Mouse (Mus musculus) liver, postnatal 0 days (tissue): Measurements from ENCODE around the gene Pde4b. TPM values are rescaled to one million over a fixed set of nuclear protein-coding genes. Genes with fewer than 3 reads are reported as not detected.

ENCODE experiments used
- ATAC-seq: fragments of 200-750 bp; cut with Nextera tagmentation; 2 replicates; pipeline ENCODE4 v1.8.0; 2017; ENCODE audit warnings: mild to moderate bottlenecking, moderate library complexity
- DNase-seq: peaks from one replicate; pipeline ENCODE4 v3.0.0-alpha.2; 2016
- H3K27ac ChIP-seq: fragments of 300-500 bp; sonication (generic); 2 replicates; pipeline ENCODE4 v1.5.1; 2014; ENCODE audit warnings: antibody characterized with exemption, moderate library complexity, mild to moderate bottlenecking, low read depth
- H3K27me3 ChIP-seq: fragments of 300-500 bp; sonication (generic); 2 replicates; pipeline ENCODE4 v1.6.1; 2014; ENCODE audit warnings: low read length, control low read depth, mixed read lengths; ENCODE audit not compliant: insufficient read depth
- H3K36me3 ChIP-seq: fragments of 300-500 bp; sonication (generic); replicated peaks from 2 replicates; pipeline ENCODE4 v1.6.1; 2014; ENCODE audit warnings: mild to moderate bottlenecking, control low read depth, low read length, moderate library complexity, mixed read lengths; ENCODE audit not compliant: insufficient read depth
- H3K4me1 ChIP-seq: fragments of 300-500 bp; sonication (generic); 2 replicates; pipeline ENCODE4 v1.6.1; 2014; ENCODE audit warnings: antibody characterized with exemption, mild to moderate bottlenecking, control low read depth; ENCODE audit not compliant: insufficient read depth
- H3K4me2 ChIP-seq: fragments of 300-500 bp; sonication (generic); 2 replicates; pipeline ENCODE4 v1.6.1; 2014; ENCODE audit warnings: low read depth, mild to moderate bottlenecking, low read length, moderate library complexity, mixed read lengths
- H3K4me3 ChIP-seq: fragments of 300-500 bp; sonication (generic); 2 replicates; pipeline ENCODE4 v1.5.1; 2014; ENCODE audit warnings: low read depth, low read length
- H3K9ac ChIP-seq: fragments of 300-500 bp; sonication (generic); replicated peaks from 2 replicates; pipeline ENCODE4 v1.6.1; 2014; ENCODE audit warnings: mild to moderate bottlenecking, moderate library complexity
- H3K9me3 ChIP-seq: fragments of 300-500 bp; sonication (generic); 2 replicates; pipeline ENCODE4 v1.6.1; 2016; ENCODE audit warnings: mild to moderate bottlenecking, control low read depth, low read length, mixed read lengths
- CTCF ChIP-seq: sonication (generic); IDR thresholded peaks from 2 replicates; pipeline ENCODE4 v1.5.1; 2016; ENCODE audit warnings: antibody characterized with exemption, low read depth
- EP300 ChIP-seq: IDR thresholded peaks from 2 replicates; pipeline ENCODE4 v1.6.1; 2016; ENCODE audit warnings: antibody characterized with exemption, low read depth, mild to moderate bottlenecking
- WGBS: fragments of 180-500 bp; shearing (Covaris S2); extraction: QIAGEN DNeasy Blood & Tissue Kit; methylation state at CpG from one replicate; pipeline ENCODE4 v1.1.7; 2014; ENCODE audit not compliant: insufficient replicate concordance; 5-methylcytosine and 5-hydroxymethylcytosine counted together
- polyA plus RNA-seq: library from polyadenylated mRNA; unstranded; fragments of >200 nt; fragmentation: Nextera tagmentation; extraction: Ambion mirVana; gene quantifications from 2 replicates; pipeline ENCODE4 v1.2.1, GENCODE M21; 2015

Pde4b gene
- polyA plus RNA-seq, 1 experiment from 2014 or later, result 3.7 TPM

DNA sequence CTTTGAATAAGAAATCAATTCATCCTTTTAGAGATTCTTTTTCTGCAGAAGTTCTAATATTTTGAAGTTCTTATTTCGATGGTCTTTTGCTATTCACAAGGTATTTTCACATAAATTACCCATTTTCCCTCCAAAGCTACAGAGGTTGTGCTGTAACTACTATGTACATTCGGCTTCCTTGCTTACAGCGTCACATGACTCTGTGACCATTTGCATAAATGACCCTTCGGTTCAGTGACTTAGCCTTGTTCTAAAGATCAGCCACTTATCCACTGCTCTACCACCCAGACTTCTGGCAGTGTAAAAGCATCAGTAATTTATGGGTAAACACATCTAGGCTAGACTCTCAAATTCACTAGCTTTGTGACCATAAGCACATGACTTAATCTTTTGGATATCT lies 327.3 kb downstream of the Pde4b start:
- no peak overlapping the region for H3K9ac ChIP-seq
- H3K9me3 ChIP-seq, result no peaks in the 10 kb centered on the region
- no peak for DNase-seq
- no peaks in the 10 kb centered on the region for H3K4me1 ChIP-seq
- H3K27me3 ChIP-seq, result no peaks in the 10 kb centered on the region
- 70% methylated on average over 4 of the region's 4 CpGs for WGBS
- H3K27ac ChIP-seq, result no peak overlapping the region
- H3K4me2 ChIP-seq, result no peak overlapping the region
- TF ChIP-seq CTCF, result no peak
- TF ChIP-seq EP300, result no peak
- H3K36me3 ChIP-seq, result no peaks in the 10 kb centered on the region
- no peak for ATAC-seq
- H3K4me3 ChIP-seq, result no peak overlapping the region

DNA sequence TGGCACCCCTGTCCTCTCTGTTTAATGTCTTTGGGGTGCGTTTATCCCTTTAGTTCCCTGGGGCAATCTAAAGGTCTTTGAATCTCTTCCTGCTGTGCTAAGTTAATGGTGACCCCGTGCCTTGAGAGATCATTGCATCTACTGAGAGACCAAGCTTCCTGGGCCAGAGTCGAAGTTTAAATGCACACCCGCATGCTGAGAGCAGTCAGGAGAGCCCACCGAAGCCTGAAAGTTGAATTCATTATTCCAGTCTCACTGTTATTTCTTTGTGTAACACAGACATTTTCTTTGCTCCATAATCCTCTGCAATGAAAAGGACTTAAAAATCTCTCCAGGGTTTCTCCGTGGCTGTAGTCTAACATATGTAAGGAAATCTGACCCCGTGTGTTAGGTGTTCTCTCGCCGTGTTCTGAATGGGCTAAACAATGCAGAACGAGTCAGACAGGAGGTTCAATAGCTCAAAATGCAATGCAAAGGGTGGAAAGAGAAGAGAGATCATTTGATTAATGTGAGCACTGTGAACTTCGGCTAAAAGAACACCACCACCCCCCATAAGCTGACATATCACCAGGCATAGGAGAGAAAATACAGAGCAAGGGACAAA lies 333.6 kb downstream of the Pde4b start:
- Histone ChIP-seq H3K36me3 (no peaks in the 10 kb centered on the region), H3K9me3 (no peaks in the 10 kb centered on the region), H3K4me2 (no peak overlapping the region), H3K27ac (no peak overlapping the region), H3K4me3 (no peak overlapping the region), H3K27me3 (no peaks in the 10 kb centered on the region), H3K4me1 (no peaks in the 10 kb centered on the region), H3K9ac (no peak overlapping the region)
- TF ChIP-seq EP300 (no peak), CTCF (no peak)
- no peak for DNase-seq
- WGBS, result 73% methylated on average over 11 of the region's 11 CpGs
- ATAC-seq, result no peak

DNA sequence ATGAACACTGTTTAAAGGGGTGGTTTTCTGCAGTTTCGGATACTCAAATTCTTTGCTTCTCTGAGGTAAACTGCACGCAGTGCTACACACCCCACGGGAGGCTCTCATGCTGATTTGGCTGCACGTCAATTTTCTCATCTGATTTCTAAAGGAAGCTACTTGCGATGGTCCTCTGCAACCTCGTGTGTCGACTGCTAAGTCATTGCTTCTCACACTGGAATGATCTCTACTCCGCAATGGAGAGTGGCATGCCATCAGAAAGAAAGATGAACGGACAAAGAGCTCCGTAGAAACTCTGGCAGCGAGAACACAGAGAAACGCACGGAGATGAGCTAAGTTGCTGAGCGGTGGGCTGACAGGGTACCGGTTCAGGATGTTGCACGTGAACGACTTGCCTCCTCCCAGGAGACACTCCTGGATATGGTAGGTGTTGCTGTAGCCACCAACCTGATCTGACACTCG lies 334.1 kb downstream of the Pde4b start:
- WGBS, result 80% methylated on average over 18 of the region's 18 CpGs
- TF ChIP-seq CTCF, result no peak
- TF ChIP-seq EP300, result no peak
- Histone ChIP-seq H3K9ac (no peak overlapping the region), H3K4me3 (no peak overlapping the region), H3K27ac (no peak overlapping the region), H3K36me3 (no peaks in the 10 kb centered on the region), H3K4me1 (no peaks in the 10 kb centered on the region), H3K4me2 (no peak overlapping the region), H3K9me3 (no peaks in the 10 kb centered on the region), H3K27me3 (no peaks in the 10 kb centered on the region)
- ATAC-seq (no peak), DNase-seq (no peak)

DNA sequence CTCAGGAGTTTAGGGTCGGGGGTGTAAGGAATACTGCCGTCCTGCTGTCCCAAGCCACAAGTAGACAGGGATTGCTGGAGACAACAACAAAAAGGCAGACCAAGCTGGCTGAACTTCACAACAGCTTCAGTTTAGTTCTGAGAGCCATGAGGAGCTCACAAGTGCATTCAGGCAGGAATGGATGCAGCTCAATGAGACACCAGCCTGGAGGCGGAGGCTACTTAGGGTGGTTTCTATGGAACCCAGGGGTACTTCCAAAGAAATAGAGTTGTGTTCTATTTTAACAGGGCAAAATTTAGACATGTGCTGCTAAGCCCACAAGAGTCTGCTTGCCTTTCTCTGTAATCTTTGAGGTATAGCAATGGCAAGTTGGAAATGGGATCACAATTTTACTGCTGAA lies 336.8 kb downstream of the Pde4b start:
- WGBS, result 83% methylated on average over 3 of the region's 3 CpGs
- Histone ChIP-seq H3K4me1 (no peaks in the 10 kb centered on the region), H3K27ac (no peak overlapping the region), H3K4me3 (no peak overlapping the region), H3K4me2 (no peak overlapping the region), H3K36me3 (no peaks in the 10 kb centered on the region), H3K9ac (no peak overlapping the region), H3K9me3 (no peaks in the 10 kb centered on the region), H3K27me3 (no peaks in the 10 kb centered on the region)
- ATAC-seq (no peak), DNase-seq (no peak)
- no peak for TF ChIP-seq EP300

DNA sequence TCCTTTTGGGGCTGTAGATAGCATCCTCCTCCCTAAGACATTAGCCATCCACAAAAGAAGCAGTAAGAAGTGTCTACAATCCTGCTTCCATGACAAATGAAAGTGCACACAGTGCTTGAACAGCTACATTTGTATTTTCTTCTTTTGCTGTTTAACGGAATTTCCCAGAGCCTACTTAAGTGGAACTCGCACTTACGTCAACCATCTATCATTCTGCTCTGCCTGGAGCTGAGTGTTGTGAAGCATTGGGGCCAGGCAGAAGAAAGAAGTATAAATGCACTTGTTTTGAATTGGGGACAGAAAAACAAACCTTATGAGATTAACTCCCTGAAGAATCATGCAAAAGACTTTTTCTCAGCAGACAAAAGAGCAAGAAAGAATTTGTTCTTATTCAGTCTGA lies 338.1 kb downstream of the Pde4b start:
- Histone ChIP-seq H3K27ac (no peak overlapping the region), H3K4me2 (no peak overlapping the region), H3K4me3 (no peak overlapping the region), H3K27me3 (no peaks in the 10 kb centered on the region), H3K36me3 (no peaks in the 10 kb centered on the region), H3K9me3 (no peaks in the 10 kb centered on the region), H3K4me1 (no peaks in the 10 kb centered on the region), H3K9ac (no peak overlapping the region)
- no peak for TF ChIP-seq CTCF
- TF ChIP-seq EP300, result no peak
- no peak for DNase-seq
- 75% methylated on average over 3 of the region's 3 CpGs for WGBS
- no peak for ATAC-seq

DNA sequence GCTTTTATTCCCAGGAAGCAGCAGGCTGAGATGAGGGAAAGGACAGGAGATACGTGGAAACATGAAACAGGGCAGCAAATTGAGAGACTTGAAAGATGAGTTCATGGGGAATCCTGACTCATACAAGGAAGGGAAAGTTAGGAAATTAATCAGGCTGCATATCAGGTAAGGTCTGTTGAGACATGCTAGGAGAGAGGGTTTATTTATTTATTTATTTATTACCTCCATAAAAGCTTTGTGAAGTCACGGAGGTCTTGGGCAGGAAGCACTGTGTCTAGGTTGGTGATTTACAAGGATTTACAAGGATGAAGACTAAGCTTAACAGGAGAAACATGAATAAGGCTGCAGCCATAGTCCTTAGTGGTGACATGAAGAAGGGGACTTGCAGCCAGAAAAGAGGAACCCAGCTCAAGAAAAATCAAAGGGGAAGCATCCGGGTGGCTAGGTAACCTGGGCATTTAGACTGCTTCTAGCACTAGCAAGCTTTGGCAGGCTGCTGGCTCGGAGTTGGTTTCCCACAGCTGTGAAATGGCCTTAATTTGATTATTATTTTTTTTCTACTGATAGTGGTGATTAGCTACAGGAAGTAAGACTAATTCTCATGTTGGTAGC lies 342.5 kb downstream of the Pde4b start:
- ATAC-seq (no peak), DNase-seq (no peak)
- Histone ChIP-seq H3K4me1 (no peaks in the 10 kb centered on the region), H3K9ac (no peak overlapping the region), H3K9me3 (no peaks in the 10 kb centered on the region), H3K27ac (no peak overlapping the region), H3K4me3 (no peak overlapping the region), H3K36me3 (no peaks in the 10 kb centered on the region), H3K27me3 (no peaks in the 10 kb centered on the region), H3K4me2 (no peak overlapping the region)
- WGBS, result 29% methylated on average over 4 of the region's 4 CpGs
- TF ChIP-seq EP300 (no peak), CTCF (no peak)
